Mouse (Mus musculus): ENCODE data around the gene Efna2.

- TF ChIP-seq EP300 (IDR thresholded peaks at IDR 0.05; ENCODE audit: low read length) (no peak), RCOR1 (conservative IDR thresholded peaks at IDR 0.05; ENCODE audit: low read depth, low read length) (no peak), BHLHE40 (IDR thresholded peaks at IDR 0.05; ENCODE audit: low read depth, low read length) (no peak), MAFK (IDR thresholded peaks at IDR 0.05; ENCODE audit: insufficient replicate concordance, low read length) (no peak), CTCF (conservative IDR thresholded peaks at IDR 0.05 in 1 of 2, IDR thresholded peaks at IDR 0.05 in 1 of 2; ENCODE audit: low read depth in 2 of 2, low read length in 2 of 2) (no peak), HCFC1 (IDR thresholded peaks at IDR 0.05; ENCODE audit: low read depth, low read length) (no peak), POLR2A (IDR thresholded peaks at IDR 0.05; ENCODE audit: low read depth, low read length) (no peak), KAT2A (IDR thresholded peaks at IDR 0.05; ENCODE audit: insufficient replicate concordance, low read length) (no peak), ZMIZ1 (IDR thresholded peaks at IDR 0.05; ENCODE audit: low read depth, low read length) (no peak), POLR2AphosphoS2 (IDR thresholded peaks at IDR 0.05; ENCODE audit: low read depth, low read length) (no peak), USF2 (conservative IDR thresholded peaks at IDR 0.05; ENCODE audit: low read depth, low read length) (no peak), NELFE (IDR thresholded peaks at IDR 0.05; ENCODE audit: low read depth, low read length) (no peak), ZKSCAN1 (IDR thresholded peaks at IDR 0.05; ENCODE audit: borderline replicate concordance, low read depth, low read length) (no peak), TCF12 (IDR thresholded peaks at IDR 0.05; ENCODE audit: low read depth, low read length) (no peak)
These were observed 41.4 kb downstream of the Efna2 start for GRCm38 (mm10) chr10:80220676-80221075.

Measured in CH12.LX (cell line).